Mouse (Mus musculus): ENCODE results near the gene Plpp7. TPM values are rescaled to one million over a fixed set of nuclear protein-coding genes. Genes with fewer than 3 reads are reported as not detected.

Gene Plpp7
- polyA plus RNA-seq, 1 experiment from 2014 or later: 13.9 TPM

DNA sequence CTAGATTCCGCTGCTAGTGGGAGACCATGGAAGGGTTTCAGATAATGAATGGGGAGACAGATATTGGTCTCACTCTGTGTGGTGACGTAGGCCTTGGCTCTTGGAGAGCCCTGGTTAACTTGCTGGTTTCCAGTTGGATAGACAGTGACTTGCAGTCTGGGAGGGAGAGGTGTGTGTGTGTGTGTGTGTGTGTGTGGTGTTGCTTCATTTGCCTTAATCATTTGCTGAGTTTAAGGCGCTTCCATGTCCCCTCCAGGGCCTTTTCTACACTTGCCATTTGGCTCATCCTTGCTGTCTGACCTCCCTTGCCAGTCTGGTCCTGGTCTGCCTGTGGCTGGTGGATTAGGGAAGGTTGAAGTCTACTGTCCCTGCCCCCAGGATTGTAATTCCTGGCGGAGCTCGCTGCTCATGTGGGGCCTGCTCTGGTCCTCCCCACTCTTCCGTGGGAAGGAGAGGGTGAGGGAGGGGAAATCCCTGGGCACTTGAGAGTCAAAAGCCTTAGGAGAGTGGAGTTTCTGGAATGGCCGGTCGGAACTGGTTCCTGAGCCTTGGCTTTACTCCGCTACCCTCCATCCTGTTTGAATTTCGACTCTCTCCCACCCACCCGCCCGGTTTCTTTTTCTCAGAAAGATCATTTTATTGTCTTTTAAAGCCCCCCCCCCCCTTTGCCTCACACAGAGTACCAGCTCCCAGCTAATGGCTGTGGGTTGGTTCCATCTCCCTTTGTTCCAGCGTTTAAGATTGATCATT is 57.9 kb downstream of the Plpp7 start:
- Histone ChIP-seq H3K4me3 (peak overlapping the region; percentile 75), H3K4me1 (peaks cover 70% of the 10 kb centered on the region), H3K4me2 (peak overlapping the region; percentile 89), H3K27ac (replicated peaks) (peak overlapping the region; percentile 97), H3K9me3 (no peaks in the 10 kb centered on the region), H3K9ac (peak overlapping the region; percentile 96), H3K36me3 (no peaks in the 10 kb centered on the region), H3K27me3 (replicated peaks) (no peaks in the 10 kb centered on the region)
- WGBS: 11% methylated on average over 13 of the region's 13 CpGs
- ATAC-seq (ENCODE audit: extremely low read depth, insufficient number of reproducible peaks, low FRiP score, low TSS enrichment): no peak

DNA sequence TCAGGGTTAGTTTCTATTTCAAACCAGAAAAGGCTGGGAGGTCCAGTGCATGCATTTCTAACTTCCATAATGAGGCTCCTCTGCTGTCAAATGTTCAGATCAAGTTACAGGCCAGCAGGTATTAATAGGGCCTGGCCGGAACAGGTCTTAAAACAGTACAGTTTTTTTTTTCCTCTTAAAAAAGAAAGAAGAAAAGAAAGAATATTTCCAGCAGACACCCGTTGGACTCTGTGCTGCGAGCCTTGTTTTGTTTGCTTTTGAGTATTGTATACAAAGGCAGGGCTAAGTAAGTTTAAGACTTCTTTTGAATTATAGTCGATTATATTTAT is 58.4 kb downstream of the Plpp7 start:
- Histone ChIP-seq H3K36me3 (no peaks in the 10 kb centered on the region), H3K27me3 (replicated peaks) (no peaks in the 10 kb centered on the region), H3K27ac (replicated peaks) (peak overlapping the region; percentile 97), H3K4me2 (peak overlapping the region; percentile 89), H3K4me3 (peak overlapping the region; percentile 75), H3K4me1 (peaks cover 75% of the 10 kb centered on the region), H3K9me3 (no peaks in the 10 kb centered on the region), H3K9ac (peak overlapping the region; percentile 96)
- no peak for ATAC-seq (ENCODE audit: extremely low read depth, insufficient number of reproducible peaks, low FRiP score, low TSS enrichment)
- 32% methylated on average over 4 of the region's 4 CpGs for WGBS

DNA sequence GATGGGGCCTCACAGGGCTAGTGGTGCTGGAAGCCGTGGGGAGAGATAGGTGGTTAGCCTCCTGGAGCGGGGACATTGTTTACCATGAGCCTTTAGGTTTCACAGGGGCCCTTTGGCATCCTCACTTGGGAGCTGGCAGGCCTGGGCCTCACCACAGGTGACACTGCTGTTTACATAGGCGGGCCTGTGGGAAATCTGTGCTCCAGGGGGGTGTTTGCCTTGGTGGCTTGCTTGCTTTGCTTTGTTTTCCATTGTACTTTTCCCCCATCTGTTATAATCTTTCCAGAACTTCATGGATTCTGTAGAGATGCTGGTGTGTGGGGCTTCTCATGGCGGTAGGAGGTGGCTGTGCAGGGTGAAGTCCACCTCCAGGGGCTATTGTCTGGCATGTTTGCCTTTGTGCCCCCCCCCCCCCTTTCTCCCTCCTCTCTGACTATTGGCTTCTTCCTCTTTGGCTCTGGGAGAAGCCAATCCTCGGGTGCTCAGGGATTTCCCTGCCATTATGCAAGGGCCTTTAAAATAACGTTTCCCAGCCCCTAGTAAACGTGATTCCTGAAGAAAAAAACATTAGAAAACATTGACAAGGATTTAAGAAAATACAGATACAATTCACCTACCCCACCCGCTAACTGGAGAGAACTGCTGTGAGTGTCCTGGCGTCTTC is 59.1 kb downstream of the Plpp7 start:
- no peaks in the 10 kb centered on the region for H3K9me3 ChIP-seq
- H3K27ac ChIP-seq (replicated peaks): peak overlapping the region; percentile 97
- no peaks in the 10 kb centered on the region for H3K27me3 ChIP-seq (replicated peaks)
- 27% methylated on average over 9 of the region's 9 CpGs for WGBS
- H3K4me2 ChIP-seq: peak overlapping the region; percentile 89
- peak overlapping the region; percentile 75 for H3K4me3 ChIP-seq
- H3K9ac ChIP-seq: peak overlapping the region; percentile 96
- ATAC-seq (ENCODE audit: extremely low read depth, insufficient number of reproducible peaks, low FRiP score, low TSS enrichment): no peak
- H3K4me1 ChIP-seq: peaks cover 82% of the 10 kb centered on the region
- H3K36me3 ChIP-seq: no peaks in the 10 kb centered on the region

DNA sequence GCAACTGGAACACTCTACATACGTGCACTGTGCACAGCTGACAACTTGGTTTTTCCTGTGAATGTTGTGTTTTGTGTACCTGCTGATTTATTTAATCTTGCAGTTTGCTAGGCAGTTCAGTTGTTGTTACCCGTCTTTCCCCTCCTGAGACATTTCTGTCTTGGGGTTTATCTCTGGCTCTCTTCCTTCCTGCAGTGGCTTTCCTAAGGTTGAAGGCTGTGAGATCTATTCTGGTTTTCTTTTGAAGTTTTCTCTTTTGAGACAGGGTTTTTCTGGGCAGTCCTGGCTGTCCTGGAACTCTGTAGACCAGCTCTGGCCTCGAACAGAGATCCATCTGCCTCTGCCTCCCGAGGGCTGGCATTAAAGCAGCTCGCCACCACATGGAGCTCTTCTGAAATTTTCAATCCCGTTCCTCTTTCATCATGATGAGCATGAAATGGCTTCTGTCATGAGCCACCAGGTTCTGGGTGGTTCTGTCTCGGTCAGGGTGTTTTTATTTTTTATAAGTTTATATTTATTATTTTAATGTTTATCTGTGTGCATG is 59.7 kb downstream of the Plpp7 start:
- Histone ChIP-seq H3K27ac (replicated peaks) (peak overlapping the region; percentile 97), H3K9ac (peak overlapping the region; percentile 68), H3K27me3 (replicated peaks) (no peaks in the 10 kb centered on the region), H3K36me3 (no peaks in the 10 kb centered on the region), H3K9me3 (no peaks in the 10 kb centered on the region), H3K4me2 (peak overlapping the region; percentile 89), H3K4me3 (no peak overlapping the region; the same call in 1 of the 2 replicates), H3K4me1 (peaks cover 86% of the 10 kb centered on the region)
- 40% methylated on average over 7 of the region's 7 CpGs for WGBS
- ATAC-seq (ENCODE audit: extremely low read depth, insufficient number of reproducible peaks, low FRiP score, low TSS enrichment): no peak

DNA sequence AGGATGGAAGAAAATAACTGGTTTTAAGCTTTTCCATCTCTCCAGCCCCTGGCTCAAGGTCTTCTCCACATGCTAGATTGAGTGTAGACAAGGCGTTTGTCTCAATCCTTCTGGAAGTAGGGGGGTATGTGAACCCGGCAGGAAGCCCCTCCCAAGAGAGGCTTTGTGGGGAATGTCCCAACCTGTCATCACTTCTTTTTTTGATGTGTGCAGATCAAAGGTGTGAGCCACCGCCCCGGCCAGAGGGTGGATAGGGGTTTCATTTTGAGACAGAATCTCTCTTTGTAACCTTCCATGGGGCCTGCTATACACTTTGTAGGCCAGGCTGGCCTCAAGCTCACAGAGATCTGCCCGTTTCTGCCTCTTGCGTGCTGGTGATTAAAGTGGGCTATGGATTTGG is 60.3 kb downstream of the Plpp7 start:
- WGBS: 39% methylated on average over 6 of the region's 6 CpGs
- H3K4me1 ChIP-seq: peaks cover 87% of the 10 kb centered on the region
- H3K9ac ChIP-seq: peak overlapping the region; percentile 68
- no peaks in the 10 kb centered on the region for H3K9me3 ChIP-seq
- H3K27ac ChIP-seq (replicated peaks): peak overlapping the region; percentile 97
- H3K4me2 ChIP-seq: peak overlapping the region; percentile 89
- no peak for ATAC-seq (ENCODE audit: extremely low read depth, insufficient number of reproducible peaks, low FRiP score, low TSS enrichment)
- no peaks in the 10 kb centered on the region for H3K27me3 ChIP-seq (replicated peaks)
- H3K36me3 ChIP-seq: no peaks in the 10 kb centered on the region
- no peak overlapping the region for H3K4me3 ChIP-seq

DNA sequence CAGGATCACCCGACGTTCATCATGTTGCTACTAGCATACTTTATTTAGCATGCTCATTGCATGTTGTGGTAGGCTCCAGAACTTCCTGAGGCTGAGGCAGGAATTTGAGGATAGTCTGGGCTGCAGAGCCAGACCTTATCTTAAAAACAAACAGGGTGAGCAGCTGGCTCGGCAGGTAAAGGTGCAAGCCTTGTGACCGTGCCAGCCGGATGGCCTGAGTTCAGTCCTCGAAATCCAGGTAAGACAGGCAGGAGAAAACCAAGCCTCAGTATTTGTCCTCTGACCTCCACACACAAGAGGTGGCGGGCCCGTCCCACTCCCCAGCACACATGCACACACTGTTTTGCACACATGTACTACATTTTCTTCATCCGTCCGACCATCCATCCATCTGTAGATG is 61.3 kb downstream of the Plpp7 start:
- ATAC-seq (ENCODE audit: extremely low read depth, insufficient number of reproducible peaks, low FRiP score, low TSS enrichment): no peak
- Histone ChIP-seq H3K27ac (replicated peaks) (peak overlapping the region; percentile 17; the same call in 1 of the 2 replicates), H3K36me3 (no peaks in the 10 kb centered on the region), H3K9me3 (no peaks in the 10 kb centered on the region), H3K4me2 (peak overlapping the region; percentile 13; the same call in 1 of the 2 replicates), H3K27me3 (replicated peaks) (no peaks in the 10 kb centered on the region), H3K4me3 (no peak overlapping the region), H3K9ac (peak overlapping the region; percentile 64; the same call in 1 of the 2 replicates), H3K4me1 (peaks cover 91% of the 10 kb centered on the region)
- WGBS: 56% methylated on average over 10 of the region's 10 CpGs

DNA sequence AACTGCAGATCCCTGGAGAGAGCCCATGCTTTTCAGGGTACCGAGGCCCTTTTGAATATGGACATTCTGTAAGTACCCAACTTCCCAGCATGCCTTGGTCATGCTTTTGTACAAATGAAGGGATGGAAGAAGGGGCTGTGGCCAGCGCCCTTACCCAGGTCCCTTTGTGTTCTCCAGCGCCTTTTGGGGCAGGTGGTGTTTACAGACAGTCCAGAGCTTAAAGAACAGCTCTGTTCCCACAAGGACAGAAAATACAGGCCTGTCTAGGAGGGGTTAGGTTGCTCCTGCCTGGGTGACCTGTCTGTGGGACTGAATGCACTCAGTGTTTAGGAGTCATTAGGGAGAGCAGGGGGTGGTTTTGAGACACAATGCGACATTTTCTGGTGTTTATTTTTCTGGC is 62.0 kb downstream of the Plpp7 start:
- Histone ChIP-seq H3K4me1 (peaks cover 93% of the 10 kb centered on the region), H3K9ac (peak overlapping the region; percentile 64), H3K27me3 (replicated peaks) (no peaks in the 10 kb centered on the region), H3K4me2 (0 out of 2 replicates have a peak overlapping the region, but pooled peaks have one; percentile 6), H3K27ac (replicated peaks) (peak overlapping the region; percentile 17; the same call in 1 of the 2 replicates), H3K4me3 (no peak overlapping the region), H3K9me3 (no peaks in the 10 kb centered on the region), H3K36me3 (no peaks in the 10 kb centered on the region)
- 49% methylated on average over 4 of the region's 4 CpGs for WGBS
- no peak for ATAC-seq (ENCODE audit: extremely low read depth, insufficient number of reproducible peaks, low FRiP score, low TSS enrichment)

DNA sequence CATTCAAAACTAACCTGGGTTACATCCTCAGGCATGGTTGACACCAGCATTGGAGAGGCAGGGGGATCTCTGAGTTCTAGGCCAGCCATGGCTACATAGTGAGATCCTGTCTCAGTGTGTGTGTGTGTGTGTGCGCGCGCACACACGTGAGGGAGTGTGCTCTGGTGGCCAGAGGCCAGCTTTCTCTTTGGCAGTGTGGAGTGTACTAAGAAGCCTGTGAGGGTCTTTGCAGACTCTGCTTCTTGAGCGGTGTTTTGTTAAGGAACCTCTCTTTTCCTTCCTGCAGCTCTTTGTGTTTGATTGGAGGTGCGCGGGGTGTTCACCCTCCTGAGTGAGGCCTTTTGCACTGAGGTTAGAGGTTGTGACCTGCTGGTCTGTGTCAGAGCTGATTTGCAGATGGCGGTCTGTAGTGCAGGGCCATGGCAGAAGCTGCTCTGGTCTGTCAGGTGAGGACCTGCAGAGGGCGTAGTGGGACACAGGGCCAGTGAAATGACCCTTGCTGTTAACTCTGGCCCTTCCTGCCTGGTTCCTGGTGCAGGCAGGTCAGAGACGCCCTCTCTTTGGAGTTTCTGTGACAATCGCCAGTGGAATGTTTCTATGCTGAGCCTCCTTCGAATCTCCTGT is 63.4 kb downstream of the Plpp7 start:
- no peak for ATAC-seq (ENCODE audit: extremely low read depth, insufficient number of reproducible peaks, low FRiP score, low TSS enrichment)
- 71% methylated on average over 12 of the region's 12 CpGs for WGBS
- no peak overlapping the region for H3K27ac ChIP-seq (replicated peaks)
- no peak overlapping the region for H3K4me3 ChIP-seq
- H3K9me3 ChIP-seq: no peaks in the 10 kb centered on the region
- H3K27me3 ChIP-seq (replicated peaks): no peaks in the 10 kb centered on the region
- no peak overlapping the region for H3K9ac ChIP-seq
- H3K4me2 ChIP-seq: no peak overlapping the region
- H3K4me1 ChIP-seq: peaks cover 90% of the 10 kb centered on the region
- no peaks in the 10 kb centered on the region for H3K36me3 ChIP-seq

Small RNA genes lying within 50 kb of the gene (microRNA-seq; reads per million reads assigned to microRNA genes)
- gene Mir7674: 0.61 reads per million

Other genes starting within 250 kb of the Plpp7 start
- gene Fibcd1, start 249.5 kb upstream of the Plpp7 start, polyA plus RNA-seq (2015; fragmentation: Nextera tagmentation; extraction: Ambion mirVana): 0.08 TPM in 1 of 2 replicates, not detected in the other
- 0.32 and 0.43 TPM in 2 replicates for gene Lamc3, start 208.2 kb upstream of the Plpp7 start, polyA plus RNA-seq (2015; fragmentation: Nextera tagmentation; extraction: Ambion mirVana)
- 65.8 and 67.3 TPM in 2 replicates for gene Aif1l, start 145.4 kb upstream of the Plpp7 start, polyA plus RNA-seq (2015; fragmentation: Nextera tagmentation; extraction: Ambion mirVana)
- gene Nup214, start 121.1 kb upstream of the Plpp7 start, polyA plus RNA-seq (2015; fragmentation: Nextera tagmentation; extraction: Ambion mirVana): 58.1 and 61.3 TPM in 2 replicates
- gene Fam78a, start 10.7 kb upstream of the Plpp7 start, polyA plus RNA-seq (2015; fragmentation: Nextera tagmentation; extraction: Ambion mirVana): 29.3 and 32.8 TPM in 2 replicates
- 24.5 and 25.1 TPM in 2 replicates for gene Prrc2b, start 55.6 kb downstream of the Plpp7 start, polyA plus RNA-seq (2015; fragmentation: Nextera tagmentation; extraction: Ambion mirVana)
- gene Pomt1, start 141.1 kb downstream of the Plpp7 start, polyA plus RNA-seq (2015; fragmentation: Nextera tagmentation; extraction: Ambion mirVana): 16.0 and 18.8 TPM in 2 replicates
- 44.8 and 45.3 TPM in 2 replicates for gene Uck1, start 164.6 kb downstream of the Plpp7 start, polyA plus RNA-seq (2015; fragmentation: Nextera tagmentation; extraction: Ambion mirVana)
- gene Golga2, start 191.9 kb downstream of the Plpp7 start, polyA plus RNA-seq (2015; fragmentation: Nextera tagmentation; extraction: Ambion mirVana): 22.0 and 22.2 TPM in 2 replicates
- gene Swi5, start 192.5 kb downstream of the Plpp7 start, polyA plus RNA-seq (2015; fragmentation: Nextera tagmentation; extraction: Ambion mirVana): 286 and 336 TPM in 2 replicates

Measured in heart, embryonic 13.5 days (tissue).